Comparison of ENCODE assay signal across 27 mouse cellular contexts in the genomic region with DNA sequence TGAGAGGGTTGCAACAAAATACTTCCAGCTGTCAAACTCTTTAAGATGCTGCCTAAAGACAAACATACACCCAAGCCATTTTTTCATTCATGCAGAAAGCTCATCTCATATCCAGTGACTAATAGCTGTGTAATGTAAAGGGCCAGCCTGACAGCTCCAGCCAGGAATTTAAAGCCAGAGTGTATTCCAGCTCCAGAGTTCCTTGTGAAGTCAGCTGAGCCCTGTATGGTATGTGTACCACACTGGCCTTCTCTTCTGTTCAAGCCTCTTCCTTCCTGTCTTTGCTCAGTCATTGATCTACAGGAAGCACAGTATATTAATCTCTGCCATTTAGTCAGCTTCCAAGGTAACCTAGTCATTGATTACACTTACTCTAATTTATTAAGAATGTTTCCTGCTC. TPM values are rescaled to one million over a fixed set of nuclear protein-coding genes. Genes with fewer than 3 reads are reported as not detected.
DNase-seq lines count a peak whose midpoint lies in the region; ATAC-seq and TF ChIP-seq lines count a peak whose summit lies in the region.
"Had no signal": no experiment of that assay in that cellular context is flagged by ENCODE, and none has a peak within 500 bp of the region (broad histone marks: within the 10 kb centered on the region; RNA-seq: fewer than 3 reads in every experiment).

No protein-coding gene starts in this region.

- TF ChIP-seq POLR2A in embryonic fibroblast, embryonic 13.5 days (IDR thresholded peaks at IDR 0.05; ENCODE audit: low read depth, low read length), result no peak

- H3K4me3 ChIP-seq in kidney, postnatal 0 days (replicated peaks; ENCODE audit: low read depth, low read length), result no peak overlapping the region
- no peak overlapping the region for H3K4me3 ChIP-seq in stomach, embryonic 15.5 days (replicated peaks)
- H3K4me3 ChIP-seq in stomach, postnatal 0 days (ENCODE audit: low read depth, low read length), result no peak overlapping the region
- H3K4me3 ChIP-seq in embryonic fibroblast, embryonic 13.5 days (ENCODE audit: insufficient read depth, low read length), result no peak overlapping the region
- H3K4me3 ChIP-seq: forebrain, embryonic 12.5 days; forebrain, embryonic 15.5 days; heart, embryonic 12.5 days; heart, embryonic 15.5 days; hindbrain, embryonic 10.5 days; hindbrain, embryonic 13.5 days had no signal

- no peak for ATAC-seq in kidney, postnatal 0 days (replicated peaks; ENCODE audit: low FRiP score, low read depth)
- 0 out of 2 replicates have a peak, but pooled peaks have one; percentile 35 for ATAC-seq in stomach, embryonic 15.5 days (ENCODE audit: insufficient read depth, low FRiP score, low read depth)
- no peak for ATAC-seq in stomach, postnatal 0 days (ENCODE audit: low FRiP score, low TSS enrichment)
- ATAC-seq: CD4-positive, CD25-positive, alpha-beta regulatory T cell, adult 4 months; forebrain, embryonic 15.5 days; hindbrain, embryonic 16.5 days had no signal

- H3K27me3 ChIP-seq in kidney, postnatal 0 days (ENCODE audit: insufficient read depth, low read length), result no peaks in the 10 kb centered on the region
- no peaks in the 10 kb centered on the region for H3K27me3 ChIP-seq in stomach, embryonic 15.5 days (replicated peaks)
- no peaks in the 10 kb centered on the region for H3K27me3 ChIP-seq in stomach, postnatal 0 days (ENCODE audit: control insufficient read depth, insufficient read depth, low read length)
- H3K27me3 ChIP-seq: forebrain, embryonic 12.5 days; forebrain, embryonic 15.5 days; heart, embryonic 12.5 days; heart, embryonic 15.5 days; hindbrain, embryonic 13.5 days had no signal

- no peak overlapping the region for H3K9ac ChIP-seq in kidney, postnatal 0 days (ENCODE audit: low read depth, low read length)
- H3K9ac ChIP-seq in stomach, embryonic 15.5 days, result no peak overlapping the region
- H3K9ac ChIP-seq in stomach, postnatal 0 days (ENCODE audit: low read length), result no peak overlapping the region
- H3K9ac ChIP-seq: forebrain, embryonic 12.5 days; forebrain, embryonic 15.5 days; heart, embryonic 12.5 days; heart, embryonic 15.5 days; hindbrain, embryonic 13.5 days had no signal

- H3K4me1 ChIP-seq in kidney, postnatal 0 days (replicated peaks; ENCODE audit: insufficient read depth, low read length), result no peaks in the 10 kb centered on the region
- H3K4me1 ChIP-seq in stomach, embryonic 15.5 days, result no peaks in the 10 kb centered on the region
- no peaks in the 10 kb centered on the region for H3K4me1 ChIP-seq in stomach, postnatal 0 days (replicated peaks; ENCODE audit: control insufficient read depth, insufficient read depth)
- H3K4me1 ChIP-seq in embryonic fibroblast, embryonic 13.5 days (ENCODE audit: control insufficient read depth, insufficient read depth, low read length), result peaks cover 4% of the 10 kb centered on the region; the same call in 1 of the 2 replicates
- H3K4me1 ChIP-seq: forebrain, embryonic 12.5 days; forebrain, embryonic 15.5 days; heart, embryonic 12.5 days; heart, embryonic 15.5 days; hindbrain, embryonic 10.5 days; hindbrain, embryonic 13.5 days had no signal

- TF ChIP-seq EP300 in stomach, postnatal 0 days (optimal IDR thresholded peaks at IDR 0.05), result no peak

- no peak for TF ChIP-seq CTCF in kidney, postnatal 0 days (IDR thresholded peaks at IDR 0.05; ENCODE audit: low read depth)
- TF ChIP-seq CTCF in stomach, postnatal 0 days (IDR thresholded peaks at IDR 0.05; ENCODE audit: low read depth), result no peak
- TF ChIP-seq CTCF in embryonic fibroblast, embryonic 13.5 days (IDR thresholded peaks at IDR 0.05; ENCODE audit: borderline replicate concordance, insufficient read depth, low read length), result no peak

- H3K9me3 ChIP-seq in kidney, postnatal 0 days (replicated peaks; ENCODE audit: low read length), result no peaks in the 10 kb centered on the region
- no peaks in the 10 kb centered on the region for H3K9me3 ChIP-seq in stomach, embryonic 15.5 days
- H3K9me3 ChIP-seq in stomach, postnatal 0 days (ENCODE audit: control insufficient read depth, low read length), result no peaks in the 10 kb centered on the region
- H3K9me3 ChIP-seq: forebrain, embryonic 12.5 days; forebrain, embryonic 15.5 days; heart, embryonic 12.5 days; heart, embryonic 15.5 days; hindbrain, embryonic 10.5 days; hindbrain, embryonic 13.5 days had no signal

- peak; percentile 12 for DNase-seq in kidney, postnatal 0 days (ENCODE audit: low spot score)
- DNase-seq in kidney, adult 8-10 months, result no peak
- no peak for DNase-seq in stomach, postnatal 0 days (ENCODE audit: low spot score)
- no peak for DNase-seq in right cerebral cortex, adult 18-20 months
- DNase-seq: adrenal gland, postnatal 10 days; adrenal gland, postnatal 36 days; cerebellum, adult 18-20 months; cerebellum, adult 9-10 months; cerebellum, postnatal 14 days; gastrocnemius, postnatal 25 days; heart, adult 18-20 months; heart, postnatal 10 days; heart, postnatal 36 days had no signal

- no peaks in the 10 kb centered on the region for H3K36me3 ChIP-seq in kidney, postnatal 0 days (ENCODE audit: insufficient read depth, low read length)
- H3K36me3 ChIP-seq in stomach, embryonic 15.5 days, result no peaks in the 10 kb centered on the region
- no peaks in the 10 kb centered on the region for H3K36me3 ChIP-seq in stomach, postnatal 0 days (ENCODE audit: control insufficient read depth, insufficient read depth, low read length)
- H3K36me3 ChIP-seq: forebrain, embryonic 12.5 days; forebrain, embryonic 15.5 days; heart, embryonic 12.5 days; heart, embryonic 15.5 days; hindbrain, embryonic 10.5 days; hindbrain, embryonic 13.5 days had no signal

- no peak overlapping the region for H3K27ac ChIP-seq in kidney, postnatal 0 days
- no peak overlapping the region for H3K27ac ChIP-seq in stomach, embryonic 15.5 days
- no peak overlapping the region for H3K27ac ChIP-seq in stomach, postnatal 0 days (replicated peaks)
- peak overlapping the region; percentile 44; the same call in 1 of the 2 replicates for H3K27ac ChIP-seq in embryonic fibroblast, embryonic 13.5 days (ENCODE audit: insufficient read depth, low read length)
- H3K27ac ChIP-seq: forebrain, embryonic 12.5 days; forebrain, embryonic 15.5 days; heart, embryonic 15.5 days; hindbrain, embryonic 10.5 days; hindbrain, embryonic 13.5 days had no signal

- H3K4me2 ChIP-seq in kidney, postnatal 0 days (ENCODE audit: low read length), result no peak overlapping the region
- no peak overlapping the region for H3K4me2 ChIP-seq in stomach, embryonic 15.5 days
- H3K4me2 ChIP-seq in stomach, postnatal 0 days (replicated peaks; ENCODE audit: low read depth), result no peak overlapping the region
- H3K4me2 ChIP-seq: forebrain, embryonic 12.5 days; forebrain, embryonic 15.5 days; heart, embryonic 12.5 days; heart, embryonic 15.5 days; hindbrain, embryonic 13.5 days had no signal

RNA-seq across cellular contexts. Expression of a gene that starts 4.6 kb away (rescaled TPM):
- 0.20 TPM in 1 of 2 replicates, not detected in the other for polyA plus RNA-seq in kidney, postnatal 0 days (2015; fragmentation: Nextera tagmentation; extraction: Ambion mirVana)
- polyA plus RNA-seq in stomach, embryonic 15.5 days (2015; fragmentation: Nextera tagmentation; extraction: Ambion mirVana), result 0.22 TPM in 1 of 2 replicates, not detected in the other
- 16.5 and 18.0 TPM in 2 replicates for polyA plus RNA-seq in stomach, postnatal 0 days (2015; fragmentation: Nextera tagmentation; extraction: Ambion mirVana)
- not detected in 2 replicates for polyA plus RNA-seq in embryonic fibroblast, embryonic 13.5 days (2011; ENCODE audit: insufficient read length, low read depth, missing spikeins)
- polyA plus RNA-seq: C2C12; CD4-positive, CD25-positive, alpha-beta regulatory T cell, adult 4 months; embryonic facial prominence, embryonic 11.5 days; embryonic facial prominence, embryonic 14.5 days; forebrain, embryonic 12.5 days; forebrain, embryonic 15.5 days; gonadal fat pad, adult 2 months; heart, embryonic 12.5 days; heart, embryonic 15.5 days; hindbrain, embryonic 10.5 days; hindbrain, embryonic 13.5 days; hindbrain, embryonic 16.5 days had no signal

RNA-seq across cellular contexts. Expression of a gene that starts 51.6 kb away (rescaled TPM):
- 210 and 219 TPM in 2 replicates for polyA plus RNA-seq in kidney, postnatal 0 days (2015; fragmentation: Nextera tagmentation; extraction: Ambion mirVana)
- polyA plus RNA-seq in stomach, embryonic 15.5 days (2015; fragmentation: Nextera tagmentation; extraction: Ambion mirVana), result 18.5 and 20.6 TPM in 2 replicates
- polyA plus RNA-seq in stomach, postnatal 0 days (2015; fragmentation: Nextera tagmentation; extraction: Ambion mirVana), result 1.5 and 2.2 TPM in 2 replicates
- not detected in 2 replicates for polyA plus RNA-seq in embryonic fibroblast, embryonic 13.5 days (2011; ENCODE audit: insufficient read length, low read depth, missing spikeins)
- polyA plus RNA-seq: C2C12; CD4-positive, CD25-positive, alpha-beta regulatory T cell, adult 4 months; forebrain, embryonic 15.5 days; hindbrain, embryonic 13.5 days; hindbrain, embryonic 16.5 days had no signal

Comparison
In these comparisons a context has a peak if more than half of its experiments do, and no peak if none do; other contexts are left out.
1. RNA of a gene that starts 4.6 kb away (polyA plus RNA-seq): 16.5 to 18.0 TPM in stomach, postnatal 0 days; 0.22 TPM in stomach, embryonic 15.5 days, 0.20 TPM in kidney, postnatal 0 days and not detected in embryonic fibroblast, embryonic 13.5 days; every median in the first group is over 10 times any median in the second.